Mouse (Mus musculus): ENCODE measurements around the gene Serinc3. TPM values are rescaled to one million over a fixed set of nuclear protein-coding genes. Genes with fewer than 3 reads are reported as not detected.

Serinc3 gene
- total and polyA plus RNA-seq, 3 experiments: 345 to 611 (median 467) TPM

GRCm38 (mm10) chr2:163662698-163663221, 17.8 kb upstream of the Serinc3 start (continued):
- TF ChIP-seq ZC3H11A (IDR thresholded peaks at IDR 0.05; ENCODE audit: low read depth, low read length) (no peak), RAD21 (IDR thresholded peaks at IDR 0.05; ENCODE audit: low read depth, low read length) (peak; percentile 4), SMC3 (IDR thresholded peaks at IDR 0.05; ENCODE audit: low read depth, low read length) (peak; percentile 32), CHD1 (IDR thresholded peaks at IDR 0.05; ENCODE audit: low read depth, low read length) (no peak), NRF1 (IDR thresholded peaks at IDR 0.05; ENCODE audit: low read depth, low read length) (no peak), POLR2AphosphoS2 (IDR thresholded peaks at IDR 0.05; ENCODE audit: low read depth, low read length) (no peak; the same call in 1 of the 2 replicates)

- Histone ChIP-seq H3K9me3 (replicated peaks; ENCODE audit: low read length) (peaks cover 8% of the 10 kb centered on the region), H3K79me2 (replicated peaks; ENCODE audit: control insufficient read depth, extremely low read depth, insufficient read depth, poor library complexity, severe bottlenecking) (peaks cover 85% of the 10 kb centered on the region), H3K4me1 (ENCODE audit: control insufficient read depth in 1 of 2, insufficient read depth in 2 of 2) (peaks cover 29 to 73% of the 10 kb centered on the region in 2 experiments), H3K9ac (ENCODE audit: insufficient read depth, low read depth) (peak overlapping the region; percentile 84), H3K27me3 (replicated peaks) (no peaks in the 10 kb centered on the region), H3K36me3 (replicated peaks in 1 of 2; ENCODE audit: control insufficient read depth in 1 of 2, insufficient read depth in 1 of 2, low read length in 1 of 2) (peaks cover 12 to 50% of the 10 kb centered on the region in 2 experiments), H3K27ac (ENCODE audit: insufficient read depth, low read depth) (peak overlapping the region; percentile 100), H3K4me2 (ENCODE audit: insufficient read depth, low read depth, poor library complexity, severe bottlenecking) (peak overlapping the region; percentile 97), H3K4me3 (replicated peaks in 1 of 3; ENCODE audit: low read depth in 2 of 3, low read length in 2 of 3, poor library complexity in 1 of 3) (peak overlapping the region; percentile 27 to 55 (median 40))
- in situ Hi-C loops (cut with MboI; ENCODE audit: low pct_ligation_motif_present, low pct_unique_long_range_greater_than_20kb, low sequenced_read_pairs): loop anchor here (5.0 kb wide), 1 partner anchor 35 kb away; no protein-coding TSS in a partner anchor
- dilution Hi-C loops (cut with MboI; ENCODE audit: extremely low pct_ligation_motif_present, extremely low pct_unique_long_range_greater_than_20kb, low sequenced_read_pairs): no loop called here
- no peak for TF ChIP-seq POLR2AphosphoS2 (IDR thresholded peaks at IDR 0.05; ENCODE audit: low read depth, low read length)
- no peak for TF ChIP-seq CHD1 (IDR thresholded peaks at IDR 0.05; ENCODE audit: low read depth, low read length)
- no peak for TF ChIP-seq ZNF384 (IDR thresholded peaks at IDR 0.05; ENCODE audit: low read depth, low read length)
- no peak for TF ChIP-seq SIN3A (IDR thresholded peaks at IDR 0.05; ENCODE audit: low read length)
- no peak for TF ChIP-seq EP300 (IDR thresholded peaks at IDR 0.05; ENCODE audit: low read length)
- peak; percentile 5 for TF ChIP-seq POLR2A (IDR thresholded peaks at IDR 0.05; ENCODE audit: low read depth, low read length)
- TF ChIP-seq IRF4 (IDR thresholded peaks at IDR 0.05; ENCODE audit: low read depth, low read length): 0 out of 2 replicates have a peak, but pooled peaks have one; percentile 32
- TF ChIP-seq MAFK (IDR thresholded peaks at IDR 0.05; ENCODE audit: insufficient replicate concordance, low read length): 0 out of 2 replicates have a peak, but pooled peaks have one; percentile 21
- no peak for TF ChIP-seq RCOR1 (conservative IDR thresholded peaks at IDR 0.05; ENCODE audit: low read depth, low read length)
- TF ChIP-seq KAT2A (IDR thresholded peaks at IDR 0.05; ENCODE audit: insufficient replicate concordance, low read length): 0 out of 2 replicates have a peak, but pooled peaks have one; percentile 34
- peak; percentile 73 for TF ChIP-seq TCF12 (IDR thresholded peaks at IDR 0.05; ENCODE audit: low read depth, low read length)
- TF ChIP-seq NRF1 (IDR thresholded peaks at IDR 0.05; ENCODE audit: low read depth, low read length): 0 out of 2 replicates have a peak, but pooled peaks have one; percentile 22
- TF ChIP-seq MYC (IDR thresholded peaks at IDR 0.05; ENCODE audit: low read depth, low read length): no peak
- no peak for TF ChIP-seq PAX5 (IDR thresholded peaks at IDR 0.05; ENCODE audit: low read length)
- TF ChIP-seq TBP (conservative IDR thresholded peaks at IDR 0.05; ENCODE audit: low read depth, low read length): no peak
- TF ChIP-seq ZC3H11A (IDR thresholded peaks at IDR 0.05; ENCODE audit: low read depth, low read length): no peak
- TF ChIP-seq JUN (IDR thresholded peaks at IDR 0.05; ENCODE audit: insufficient read depth, low read depth, low read length): no peak
- no peak for TF ChIP-seq MEF2A (IDR thresholded peaks at IDR 0.05; ENCODE audit: borderline replicate concordance, low read depth, low read length)
- TF ChIP-seq MAX (IDR thresholded peaks at IDR 0.05; ENCODE audit: low read length): 0 out of 2 replicates have a peak, but pooled peaks have one; percentile 54
- no peak for TF ChIP-seq GABPA (IDR thresholded peaks at IDR 0.05; ENCODE audit: insufficient replicate concordance, low read depth, low read length)
- TF ChIP-seq ZMIZ1 (IDR thresholded peaks at IDR 0.05; ENCODE audit: low read depth, low read length): peak; percentile 60; the same call in 1 of the 2 replicates
- 0 out of 2 replicates have a peak, but pooled peaks have one; percentile 38 for TF ChIP-seq NELFE (IDR thresholded peaks at IDR 0.05; ENCODE audit: low read depth, low read length)
- no peak for DNase-seq (ENCODE audit: extremely low read depth)
Measured at GRCm38 (mm10) chr2:163662076-163662475, 17.1 kb upstream of the Serinc3 start.

All from CH12.LX (cell line).